Mouse (Mus musculus) adipocyte (in vitro differentiated cells): ENCODE measurements around the gene Il17f.
A peak's percentile ranks its signal among the peaks of the same experiment; 100 is the strongest.
"Not testable (repeated sequence)": the region's sequence is repeated elsewhere in the genome, so short reads cannot be mapped to it uniquely, and the experiment has no call there.

ENCODE experiments used
- DNase-seq: peaks from one replicate; pipeline ENCODE4 v3.0.0-alpha.2; 2016; ENCODE audit warnings: low spot score

Il17f gene

GRCm38 (mm10) chr1:20790517-20790916 lies at the start of gene Il17f:
Gene Il17f (minus strand): TSS chr1:20790617.
- DNase-seq: not testable (repeated sequence)

DNA sequence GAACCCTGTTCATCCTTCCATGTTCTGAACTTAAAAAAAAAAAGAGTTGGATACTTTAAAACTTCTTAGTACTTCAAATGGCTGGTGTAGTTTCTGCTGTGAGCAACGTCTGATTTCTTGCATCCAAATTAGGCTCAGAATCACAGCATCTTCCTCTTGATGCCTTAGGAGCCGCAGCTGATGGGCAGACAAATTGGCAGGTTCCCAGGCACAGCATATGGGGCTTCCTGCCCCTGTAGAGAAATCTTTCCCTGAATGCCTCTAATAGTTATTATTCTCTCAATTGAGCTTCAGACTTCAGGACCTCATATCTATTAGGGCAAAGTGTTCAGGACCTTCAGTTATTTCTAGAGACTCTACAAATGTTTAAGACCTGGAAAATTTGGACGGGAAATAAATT lies 49.5 kb upstream of the Il17f start:
- no peak for DNase-seq

GRCm38 (mm10) chr1:20836551-20837125 lies 46.2 kb upstream of the Il17f start:
- DNase-seq: no peak

DNA sequence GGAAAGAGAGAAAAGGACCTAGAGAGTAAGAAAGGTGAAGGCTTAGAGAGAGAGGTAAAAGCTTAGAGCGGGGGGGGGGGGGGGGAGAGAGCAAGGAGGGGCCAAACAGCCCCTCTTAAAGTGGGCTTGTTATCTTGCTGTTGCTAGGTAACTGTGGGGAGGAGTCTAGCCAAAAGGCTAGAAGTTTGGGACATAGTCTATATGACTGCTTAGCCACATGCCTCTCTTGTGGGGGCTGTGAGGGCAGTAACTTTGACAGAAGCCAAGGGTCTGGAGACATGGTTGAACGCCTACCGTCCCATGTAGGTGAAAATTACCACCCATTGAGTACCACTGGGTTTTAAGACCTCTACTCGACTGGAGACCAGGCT lies 42.7 kb upstream of the Il17f start:
- no peak for DNase-seq

DNA sequence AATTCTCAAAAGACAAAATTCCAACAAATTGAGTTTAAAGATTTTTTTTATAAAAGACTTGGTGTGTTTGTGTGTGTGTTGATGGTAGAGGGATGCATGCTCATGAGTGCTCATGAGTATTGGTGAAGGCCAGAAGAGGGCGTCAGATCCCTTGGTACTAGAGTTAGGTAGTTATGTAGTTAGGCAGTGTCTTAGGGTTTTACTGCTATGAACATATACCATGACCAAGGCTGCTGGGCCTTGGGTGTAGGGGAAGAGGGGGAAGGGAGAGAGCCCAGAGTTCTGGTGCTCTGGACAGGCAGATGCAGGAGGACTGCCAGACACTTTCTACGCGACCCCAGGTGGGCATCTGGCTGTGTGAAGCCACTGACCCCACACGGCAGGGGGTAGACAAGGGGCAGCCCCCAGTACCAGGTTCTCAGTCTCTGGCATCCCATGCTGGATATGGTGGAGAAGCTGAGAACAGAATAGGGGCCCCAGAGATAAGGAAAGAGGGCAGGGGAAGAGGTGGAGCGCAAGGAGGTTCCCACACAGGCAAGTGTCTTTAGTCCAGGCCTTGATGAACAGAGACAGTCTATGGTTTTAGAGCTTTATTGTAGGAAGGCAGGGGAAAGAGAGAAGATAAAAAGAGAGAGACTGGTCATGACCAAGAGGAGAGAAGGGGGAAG lies 42.2 kb upstream of the Il17f start:
- DNase-seq: no peak

GRCm38 (mm10) chr1:20830546-20830945 lies 40.1 kb upstream of the Il17f start:
- no peak for DNase-seq

- no peak for DNase-seq
Observed at GRCm38 (mm10) chr1:20828061-20828460, 37.6 kb upstream of the Il17f start.

DNA sequence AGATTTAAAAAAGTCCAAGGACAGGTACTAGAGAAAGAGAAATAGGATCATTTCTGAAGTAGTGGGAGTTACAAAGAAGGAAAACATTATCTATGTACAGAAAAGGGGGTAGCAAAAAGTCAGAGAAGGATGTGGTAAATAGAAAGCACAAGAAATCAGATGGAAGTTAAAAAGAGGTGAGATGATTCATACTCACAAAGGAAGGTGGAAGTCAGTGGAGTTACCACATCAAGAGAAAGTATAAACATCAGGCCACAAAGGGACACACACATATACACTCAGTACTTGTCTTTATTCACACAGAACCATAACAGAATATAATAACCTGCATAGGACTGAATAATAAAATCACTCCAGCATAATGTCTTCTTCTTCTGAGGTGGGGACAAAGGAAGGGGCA lies 34.6 kb upstream of the Il17f start:
- DNase-seq: no peak

GRCm38 (mm10) chr1:20823906-20824305 lies 33.5 kb upstream of the Il17f start:
- DNase-seq: no peak

DNA sequence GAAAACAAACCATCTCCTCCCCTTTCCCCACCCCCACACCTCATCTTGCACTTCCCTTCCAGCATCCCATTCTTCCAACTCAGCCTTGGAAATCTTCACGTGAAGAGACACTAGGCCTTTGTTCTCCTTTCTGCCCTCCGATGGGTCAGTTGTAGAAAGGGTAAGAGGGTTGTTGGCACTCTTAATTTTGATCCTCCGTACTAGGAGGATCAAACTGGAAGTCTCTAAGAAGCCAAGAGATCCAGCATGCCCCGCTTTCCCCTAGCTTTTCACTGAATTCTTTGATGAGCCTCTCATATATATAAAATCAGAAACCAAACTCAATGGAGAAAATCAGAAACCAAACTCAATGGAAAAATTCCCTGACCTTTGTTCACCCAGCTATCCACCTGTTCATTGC lies 33.1 kb upstream of the Il17f start:
- no peak for DNase-seq

GRCm38 (mm10) chr1:20820959-20821358 lies 30.5 kb upstream of the Il17f start:
- no peak for DNase-seq

GRCm38 (mm10) chr1:20819771-20820605 lies 29.6 kb upstream of the Il17f start, which contains the start of gene Mcm3:
Gene Mcm3 (minus strand): TSS chr1:20820312.
- DNase-seq: peak; percentile 99

DNA sequence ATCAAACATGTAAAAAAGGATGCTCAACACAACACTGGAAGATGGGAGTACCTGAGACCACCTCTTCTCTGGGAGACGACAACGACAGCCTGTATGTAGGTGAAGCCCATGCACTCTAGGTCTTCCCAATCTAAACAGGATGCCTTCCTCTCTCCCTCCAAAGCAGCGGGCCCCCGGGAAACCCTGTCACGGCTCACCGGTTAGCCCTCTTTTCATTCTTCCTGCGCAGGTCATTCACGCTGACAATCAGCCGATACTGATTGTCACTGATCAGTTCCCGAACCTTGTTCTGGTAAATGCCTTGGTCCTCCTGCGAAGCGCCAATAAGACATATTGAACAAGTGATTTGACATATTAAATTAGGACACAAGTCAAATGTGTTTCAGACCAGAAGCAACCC lies 27.2 kb upstream of the Il17f start:
- DNase-seq: no peak

DNA sequence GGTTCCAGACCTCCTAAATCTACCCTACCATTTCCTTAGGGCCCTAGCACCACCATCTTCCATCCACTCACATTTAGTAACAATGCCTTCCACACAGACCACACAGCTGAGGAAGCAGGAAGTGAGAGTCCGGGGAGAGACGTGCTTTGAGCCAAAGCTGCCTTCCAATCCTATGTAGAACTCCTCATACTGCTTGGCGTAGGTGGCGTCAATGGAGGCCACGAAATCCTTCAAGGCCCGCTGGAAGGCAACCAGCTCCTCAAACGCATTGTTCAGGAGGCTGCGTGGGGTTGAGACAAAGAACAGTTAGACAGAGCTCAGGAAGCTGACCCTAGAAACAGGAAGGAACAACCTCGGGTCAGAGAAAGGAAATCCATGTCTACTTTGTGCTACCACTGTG lies 26.8 kb upstream of the Il17f start:
- no peak for DNase-seq

GRCm38 (mm10) chr1:20814521-20814920 lies 24.1 kb upstream of the Il17f start:
- no peak for DNase-seq

GRCm38 (mm10) chr1:20804526-20804925 lies 14.1 kb upstream of the Il17f start:
- DNase-seq: no peak

DNA sequence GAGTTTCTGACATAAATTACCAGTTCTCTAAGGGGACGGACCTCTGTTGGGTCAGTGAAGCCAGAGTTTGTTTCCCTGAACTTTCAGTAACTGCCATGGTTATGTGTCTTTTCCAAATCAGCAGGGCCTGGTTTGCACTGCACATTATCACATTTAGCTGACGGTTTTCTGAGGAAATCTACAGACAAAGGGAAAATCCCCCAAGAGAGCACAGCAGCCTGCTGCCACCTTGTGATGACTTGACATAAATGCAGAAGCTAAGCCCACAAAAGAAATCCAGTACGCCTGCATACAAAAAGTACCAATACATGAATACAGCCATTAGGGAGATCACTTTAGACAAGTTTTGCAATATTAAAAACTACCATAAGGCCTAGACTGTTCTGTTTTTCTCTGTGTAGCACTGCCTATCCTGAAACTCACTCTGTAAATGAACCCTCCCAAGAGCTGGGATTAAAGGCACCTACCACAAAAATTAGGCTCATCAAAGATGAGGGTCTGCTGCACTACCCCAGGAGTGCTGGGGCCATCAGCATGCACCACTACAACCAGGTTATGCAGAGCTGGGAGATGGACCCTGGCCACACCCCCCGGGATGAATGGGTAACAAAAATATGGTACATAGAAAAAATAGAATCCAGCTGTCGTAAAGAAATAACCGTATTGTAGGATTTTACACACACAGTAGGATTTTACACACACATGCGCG lies 11.4 kb upstream of the Il17f start:
- DNase-seq: peak; percentile 65

DNA sequence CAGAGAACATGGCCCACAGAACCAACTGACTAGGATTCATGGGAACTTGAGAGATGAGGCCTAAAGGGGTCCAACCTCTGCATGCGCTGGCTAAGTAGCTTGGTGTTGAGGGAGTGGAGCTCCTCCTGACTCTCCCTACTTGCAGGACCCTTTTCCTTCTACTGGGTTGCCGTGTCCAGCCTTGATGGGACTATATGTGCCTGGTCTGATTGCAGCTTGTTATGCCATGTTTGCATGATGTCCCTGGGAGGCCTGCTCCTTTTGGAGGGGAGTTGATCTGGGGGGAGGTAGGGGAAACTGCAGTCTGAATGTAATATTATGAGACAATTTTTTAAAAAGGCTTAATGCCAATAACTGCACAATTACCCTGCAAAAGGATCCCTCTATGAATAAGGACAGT lies 10.9 kb upstream of the Il17f start:
- no peak for DNase-seq

GRCm38 (mm10) chr1:20795178-20795577 lies 4.8 kb upstream of the Il17f start:
- no peak for DNase-seq

DNA sequence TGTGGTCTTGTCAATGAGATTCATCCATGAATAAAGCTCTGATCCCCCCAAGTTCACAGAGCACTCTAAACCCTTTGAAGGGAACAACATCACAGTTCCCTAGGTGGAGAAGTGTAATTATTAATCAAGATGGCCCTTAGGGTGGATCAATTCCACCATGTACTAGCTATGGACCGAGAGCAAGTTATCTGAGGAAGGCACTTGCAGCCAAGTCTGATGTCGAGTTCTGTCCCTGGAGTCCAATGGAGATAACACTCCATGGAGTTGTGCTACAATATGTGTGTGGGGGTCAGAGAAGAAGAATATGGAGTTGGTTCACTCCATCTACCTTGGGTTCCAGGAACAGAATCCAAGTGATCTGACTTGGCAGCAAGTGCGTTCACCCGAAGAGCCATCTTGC lies 4.3 kb upstream of the Il17f start:
- DNase-seq: no peak

DNA sequence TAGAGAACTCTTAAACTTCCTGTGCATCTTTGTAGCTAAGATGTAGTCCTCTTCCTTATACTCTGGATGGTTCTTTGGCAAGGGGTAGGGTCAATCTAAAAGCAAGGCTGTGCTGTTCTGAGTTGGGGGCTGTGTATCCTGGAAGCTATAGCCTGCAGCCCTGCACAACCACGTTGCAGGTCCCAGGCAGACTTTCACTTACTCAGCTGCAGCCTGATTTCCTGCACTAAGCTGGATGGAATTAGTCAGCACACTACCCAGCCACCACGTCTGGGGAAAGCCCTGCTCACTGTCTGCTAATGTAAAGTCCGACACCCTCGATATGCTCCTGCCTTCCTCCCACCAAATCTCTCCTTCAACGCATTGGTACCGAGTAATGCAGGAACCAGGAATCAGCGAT lies 997 bp upstream of the Il17f start:
- DNase-seq: no peak

DNA sequence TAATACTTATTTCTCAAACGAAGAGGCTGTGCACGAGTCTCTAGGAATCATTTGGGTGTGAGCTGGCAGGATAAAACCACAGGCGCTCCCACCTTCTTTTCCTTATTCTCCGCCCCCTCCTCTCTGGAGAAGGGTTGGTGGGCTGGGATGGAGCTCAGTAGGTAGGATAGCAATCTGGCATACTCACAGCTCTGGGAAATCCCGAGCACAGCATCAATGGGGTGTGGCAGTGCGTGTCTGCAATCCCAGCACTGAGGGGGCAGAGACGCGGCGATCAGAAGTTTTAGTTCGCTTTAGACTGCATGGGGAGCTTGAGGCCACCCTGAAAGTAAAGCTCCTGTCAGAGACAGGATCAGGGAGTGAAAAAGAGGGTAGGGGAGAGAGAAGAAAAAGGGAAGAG lies 2.0 kb downstream of the Il17f start:
- no peak for DNase-seq

DNA sequence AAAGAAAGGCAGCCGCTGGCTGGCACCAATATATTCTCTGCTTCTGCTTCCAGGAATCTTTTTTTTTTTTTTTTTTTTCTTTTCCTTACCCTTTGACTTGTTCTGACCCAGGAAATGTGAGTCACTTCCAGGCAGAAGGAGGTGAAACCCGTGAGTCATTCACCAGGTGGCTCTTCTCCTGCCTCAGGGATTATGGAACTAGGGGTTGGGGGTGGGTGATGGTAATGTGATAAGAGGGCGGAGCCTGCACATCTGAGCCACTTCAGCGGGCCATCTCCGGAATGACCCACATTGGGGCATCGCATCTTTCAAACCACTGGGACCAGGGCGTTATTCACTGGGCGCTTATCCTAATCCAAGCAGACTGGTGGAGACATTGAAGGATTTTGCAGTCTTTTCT lies 3.4 kb downstream of the Il17f start:
- DNase-seq: no peak
